Mouse (Mus musculus) midbrain, embryonic 14.5 days (tissue): Measurements from ENCODE around the gene Notch1. TPM values are rescaled to one million over a fixed set of nuclear protein-coding genes. Genes with fewer than 3 reads are reported as not detected.

ENCODE experiments used
- ATAC-seq: fragments of 200-750 bp; cut with Nextera tagmentation; 2 replicates; pipeline ENCODE4 v1.8.0; 2017; ENCODE audit warnings: moderate number of reproducible peaks, moderate library complexity; ENCODE audit not compliant: low FRiP score, low TSS enrichment
- DNase-seq: peaks from one replicate; pipeline ENCODE4 v3.0.0-alpha.2; 2015
- H3K27ac ChIP-seq: fragments of 300-500 bp; sonication (generic); replicated peaks from 2 replicates; pipeline ENCODE4 v1.5.1; 2014; ENCODE audit warnings: mild to moderate bottlenecking, low read depth, low read length, moderate library complexity
- H3K27me3 ChIP-seq: fragments of 300-500 bp; sonication (generic); 2 replicates; pipeline ENCODE4 v1.6.1; 2014; ENCODE audit warnings: low read length, control low read depth, mixed read lengths; ENCODE audit not compliant: control insufficient read depth, insufficient read depth
- H3K36me3 ChIP-seq: fragments of 300-500 bp; sonication (generic); 2 replicates; pipeline ENCODE4 v1.6.1; 2014; ENCODE audit warnings: low read length, control low read depth; ENCODE audit not compliant: control insufficient read depth, insufficient read depth
- H3K4me1 ChIP-seq: fragments of 300-500 bp; sonication (generic); 2 replicates; pipeline ENCODE4 v1.6.1; 2014; ENCODE audit warnings: mild to moderate bottlenecking, antibody characterized with exemption, low read length, control low read depth; ENCODE audit not compliant: control insufficient read depth, insufficient read depth
- H3K4me2 ChIP-seq: fragments of 300-500 bp; sonication (generic); 2 replicates; pipeline ENCODE4 v1.6.1; 2014; ENCODE audit warnings: mild to moderate bottlenecking, low read length, moderate library complexity
- H3K4me3 ChIP-seq: fragments of 300-500 bp; sonication (generic); replicated peaks from 2 replicates; pipeline ENCODE4 v1.5.1; 2014; ENCODE audit warnings: low read depth, low read length
- H3K9ac ChIP-seq: fragments of 300-500 bp; sonication (generic); replicated peaks from 2 replicates; pipeline ENCODE4 v1.6.1; 2014; ENCODE audit warnings: mild to moderate bottlenecking, low read length, moderate library complexity
- H3K9me3 ChIP-seq: fragments of 300-500 bp; sonication (generic); 2 replicates; pipeline ENCODE4 v1.6.1; 2016; ENCODE audit warnings: low read length, control low read depth, mixed read lengths; ENCODE audit not compliant: control insufficient read depth
- WGBS: fragments of 180-500 bp; shearing (Covaris S2); extraction: QIAGEN DNeasy Blood & Tissue Kit; methylation state at CpG from one replicate; pipeline ENCODE4 v1.1.7; 2014; 5-methylcytosine and 5-hydroxymethylcytosine counted together
- polyA plus RNA-seq: library from polyadenylated mRNA; unstranded; fragments of >200 nt; fragmentation: Nextera tagmentation; extraction: Ambion mirVana; gene quantifications from 2 replicates; pipeline ENCODE4 v1.2.1, GENCODE M21; 2014

The Notch1 gene
- polyA plus RNA-seq, 1 experiment from 2014 or later, result 33.9 TPM

GRCm38 (mm10) chr2:26501651-26502141 is 14.8 kb downstream of the Notch1 start:
- ATAC-seq (peak; percentile 31), DNase-seq (peak; percentile 78)
- Histone ChIP-seq H3K4me2 (peak overlapping the region; percentile 88), H3K27ac (peak overlapping the region; percentile 80), H3K9ac (peak overlapping the region; percentile 62), H3K4me3 (peak overlapping the region; percentile 53), H3K36me3 (no peaks in the 10 kb centered on the region), H3K27me3 (peaks cover 9% of the 10 kb centered on the region; the same call in 1 of the 2 replicates), H3K9me3 (no peaks in the 10 kb centered on the region), H3K4me1 (peaks cover 74% of the 10 kb centered on the region)
- WGBS, result under 1% methylated on average over 15 of the region's 15 CpGs

GRCm38 (mm10) chr2:26500599-26501370 is 15.7 kb downstream of the Notch1 start:
- H3K4me1 ChIP-seq, result peaks cover 83% of the 10 kb centered on the region
- H3K4me2 ChIP-seq, result peak overlapping the region; percentile 88
- no peak overlapping the region; the same call in 1 of the 2 replicates for H3K9ac ChIP-seq
- 3% methylated on average over 14 of the region's 14 CpGs for WGBS
- no peaks in the 10 kb centered on the region for H3K36me3 ChIP-seq
- peaks cover 9% of the 10 kb centered on the region; the same call in 1 of the 2 replicates for H3K27me3 ChIP-seq
- DNase-seq (peak; percentile 87), ATAC-seq (peak; percentile 81)
- H3K9me3 ChIP-seq, result no peaks in the 10 kb centered on the region
- peak overlapping the region; percentile 80 for H3K27ac ChIP-seq
- peak overlapping the region; percentile 53 for H3K4me3 ChIP-seq

GRCm38 (mm10) chr2:26500027-26500598 is 16.4 kb downstream of the Notch1 start:
- 26% methylated on average over 4 of the region's 4 CpGs for WGBS
- ATAC-seq (no peak), DNase-seq (peak; percentile 56)
- peak overlapping the region; percentile 88 for H3K4me2 ChIP-seq
- H3K9me3 ChIP-seq, result no peaks in the 10 kb centered on the region
- no peaks in the 10 kb centered on the region for H3K36me3 ChIP-seq
- H3K27me3 ChIP-seq, result peaks cover 9% of the 10 kb centered on the region; the same call in 1 of the 2 replicates
- peak overlapping the region; percentile 80 for H3K27ac ChIP-seq
- H3K4me3 ChIP-seq, result peak overlapping the region; percentile 4; the same call in 1 of the 2 replicates
- peaks cover 86% of the 10 kb centered on the region for H3K4me1 ChIP-seq
- H3K9ac ChIP-seq, result no peak overlapping the region; the same call in 1 of the 2 replicates

GRCm38 (mm10) chr2:26498694-26499093 is 17.8 kb downstream of the Notch1 start:
- Histone ChIP-seq H3K4me3 (no peak overlapping the region; the same call in 1 of the 2 replicates), H3K4me2 (peak overlapping the region; percentile 88), H3K27me3 (peaks cover 7% of the 10 kb centered on the region; the same call in 1 of the 2 replicates), H3K4me1 (peaks cover 93% of the 10 kb centered on the region), H3K9me3 (no peaks in the 10 kb centered on the region), H3K9ac (no peak overlapping the region), H3K36me3 (no peaks in the 10 kb centered on the region), H3K27ac (0 out of 2 replicates have a peak overlapping the region, but pooled peaks have one; percentile 80)
- ATAC-seq, result no peak
- 69% methylated on average over 8 of the region's 8 CpGs for WGBS
- DNase-seq, result no peak

GRCm38 (mm10) chr2:26497861-26498533 is 18.5 kb downstream of the Notch1 start:
- H3K36me3 ChIP-seq, result no peaks in the 10 kb centered on the region
- WGBS, result 69% methylated on average over 11 of the region's 11 CpGs
- H3K9me3 ChIP-seq, result no peaks in the 10 kb centered on the region
- H3K9ac ChIP-seq, result no peak overlapping the region
- peaks cover 94% of the 10 kb centered on the region for H3K4me1 ChIP-seq
- peak overlapping the region; percentile 88 for H3K4me2 ChIP-seq
- H3K4me3 ChIP-seq, result no peak overlapping the region
- DNase-seq (no peak), ATAC-seq (no peak)
- H3K27me3 ChIP-seq, result 0 out of 2 replicates have a peak, but pooled peaks cover 2% of the 10 kb centered on the region
- H3K27ac ChIP-seq, result no peak overlapping the region

- DNase-seq (no peak), ATAC-seq (no peak)
- H3K4me3 ChIP-seq, result no peak overlapping the region
- H3K9ac ChIP-seq, result no peak overlapping the region
- H3K4me1 ChIP-seq, result peaks cover 89% of the 10 kb centered on the region
- H3K4me2 ChIP-seq, result peak overlapping the region; percentile 21
- 0 out of 2 replicates have a peak overlapping the region, but pooled peaks have one; percentile 26 for H3K27ac ChIP-seq
- WGBS, result 81% methylated on average over 3 of the region's 3 CpGs
- no peaks in the 10 kb centered on the region for H3K9me3 ChIP-seq
- no peaks in the 10 kb centered on the region for H3K27me3 ChIP-seq
- H3K36me3 ChIP-seq, result no peaks in the 10 kb centered on the region
These were observed 20.0 kb downstream of the Notch1 start for GRCm38 (mm10) chr2:26496451-26496850.

- Histone ChIP-seq H3K36me3 (no peaks in the 10 kb centered on the region), H3K9ac (no peak overlapping the region), H3K4me2 (no peak overlapping the region), H3K27me3 (no peaks in the 10 kb centered on the region), H3K4me1 (peaks cover 86% of the 10 kb centered on the region), H3K9me3 (no peaks in the 10 kb centered on the region), H3K27ac (peak overlapping the region; percentile 26; the same call in 1 of the 2 replicates), H3K4me3 (no peak overlapping the region)
- WGBS, result 76% methylated on average over 2 of the region's 2 CpGs
- DNase-seq (no peak), ATAC-seq (no peak)
These were observed 20.8 kb downstream of the Notch1 start for GRCm38 (mm10) chr2:26495701-26496100.

- no peak overlapping the region for H3K27ac ChIP-seq
- no peak overlapping the region for H3K4me2 ChIP-seq
These were observed 21.5 kb downstream of the Notch1 start for GRCm38 (mm10) chr2:26494991-26495390.

More at GRCm38 (mm10) chr2:26494991-26495390, 21.5 kb downstream of the Notch1 start:
- Histone ChIP-seq H3K36me3 (no peaks in the 10 kb centered on the region; the same call in 1 of the 2 replicates), H3K9me3 (no peaks in the 10 kb centered on the region), H3K27me3 (no peaks in the 10 kb centered on the region), H3K4me3 (no peak overlapping the region), H3K4me1 (peaks cover 87% of the 10 kb centered on the region), H3K9ac (no peak overlapping the region)
- 82% methylated on average over 5 of the region's 5 CpGs for WGBS
- no peak for DNase-seq
- ATAC-seq, result no peak
